Mouse (Mus musculus) hindbrain, embryonic 16.5 days (tissue): ENCODE data around the gene Tm4sf1. TPM values are rescaled to one million over a fixed set of nuclear protein-coding genes. Genes with fewer than 3 reads are reported as not detected.

ENCODE experiments used
- ATAC-seq: fragments of 200-750 bp; cut with Nextera tagmentation; 2 replicates; pipeline ENCODE4 v1.8.0; 2017; ENCODE audit warnings: moderate TSS enrichment, moderate library complexity
- H3K27ac ChIP-seq: fragments of 300-500 bp; sonication (generic); 2 replicates; pipeline ENCODE4 v1.5.1; 2014; ENCODE audit warnings: low read depth, mild to moderate bottlenecking, control low read depth, low read length, moderate library complexity
- H3K27me3 ChIP-seq: fragments of 300-500 bp; sonication (generic); replicated peaks from 2 replicates; pipeline ENCODE4 v1.6.1; 2014; ENCODE audit warnings: low read length; ENCODE audit not compliant: control insufficient read depth, insufficient read depth
- H3K36me3 ChIP-seq: fragments of 300-500 bp; sonication (generic); 2 replicates; pipeline ENCODE4 v1.6.1; 2014; ENCODE audit warnings: mild to moderate bottlenecking, low read length, moderate library complexity, mixed read lengths; ENCODE audit not compliant: control insufficient read depth, insufficient read depth
- H3K4me1 ChIP-seq: fragments of 300-500 bp; sonication (generic); 2 replicates; pipeline ENCODE4 v1.6.1; 2014; ENCODE audit warnings: low read depth, low read length; ENCODE audit not compliant: control insufficient read depth, insufficient read depth
- H3K4me2 ChIP-seq: fragments of 300-500 bp; sonication (generic); 2 replicates; pipeline ENCODE4 v1.6.1; 2014; ENCODE audit warnings: mild to moderate bottlenecking, low read length, control low read depth, moderate library complexity
- H3K4me3 ChIP-seq: fragments of 300-500 bp; sonication (generic); 2 replicates; pipeline ENCODE4 v1.5.1; 2014; ENCODE audit warnings: mild to moderate bottlenecking, low read length, control low read depth, moderate library complexity
- H3K9ac ChIP-seq: fragments of 300-500 bp; sonication (generic); 2 replicates; pipeline ENCODE4 v1.6.1; 2014; ENCODE audit warnings: low read depth, mild to moderate bottlenecking, control low read depth, low read length, moderate library complexity
- H3K9me3 ChIP-seq: fragments of 300-500 bp; sonication (generic); 2 replicates; pipeline ENCODE4 v1.6.1; 2014; ENCODE audit warnings: mild to moderate bottlenecking, low read length, moderate library complexity; ENCODE audit not compliant: control insufficient read depth
- WGBS: fragments of 180-500 bp; shearing (Covaris S2); extraction: QIAGEN DNeasy Blood & Tissue Kit; methylation state at CpG from one replicate; pipeline ENCODE4 v1.1.7; 2014; 5-methylcytosine and 5-hydroxymethylcytosine counted together
- polyA plus RNA-seq: library from polyadenylated mRNA; unstranded; fragments of >200 nt; fragmentation: Nextera tagmentation; extraction: Ambion mirVana; gene quantifications from 2 replicates; pipeline ENCODE4 v1.2.1, GENCODE M21; 2015

The Tm4sf1 gene
- polyA plus RNA-seq = 29.2 and 37.6 TPM in 2 replicates

DNA sequence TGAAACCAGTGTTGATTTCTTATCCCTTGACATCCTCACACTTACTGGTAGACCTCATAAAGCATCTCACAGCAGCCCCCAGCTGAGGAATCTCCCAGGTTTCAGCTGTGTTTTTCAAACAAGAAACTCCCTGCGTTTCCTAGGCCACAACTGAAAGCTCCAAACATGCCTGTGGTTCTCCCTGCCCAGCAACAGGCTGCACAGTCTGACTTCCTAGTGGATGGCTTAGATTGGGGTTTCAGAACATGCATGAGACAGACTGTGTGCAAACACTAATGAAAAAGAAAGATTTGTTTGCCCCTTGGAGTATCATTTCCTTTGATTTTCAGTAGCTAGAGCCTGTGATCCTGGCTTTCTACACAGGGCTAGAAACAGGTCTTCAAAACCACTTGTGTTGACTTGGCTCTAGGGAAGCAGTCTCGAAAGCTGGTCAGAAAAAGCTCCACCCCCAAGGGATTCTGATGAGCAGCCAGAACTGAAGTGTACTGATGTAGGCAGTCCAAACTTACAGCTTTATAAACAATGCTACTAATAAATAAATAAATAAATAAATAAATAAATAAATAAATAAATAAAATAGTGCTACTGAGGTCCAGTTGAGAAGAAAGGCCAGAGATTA, at the start of gene Tm4sf1:
Gene Tm4sf1 (minus strand): TSS at position 68 of the 619 bp plus-strand sequence.
- Histone ChIP-seq H3K9ac (no peak within 1 kb of the TSS), H3K4me3 (no peak within 1 kb of the TSS), H3K36me3 (no peaks in the 10 kb centered on the region), H3K4me1 (no peaks in the 10 kb centered on the region), H3K9me3 (no peaks in the 10 kb centered on the region), H3K27me3 (no peaks in the 10 kb centered on the region), H3K27ac (no peak within 1 kb of the TSS), H3K4me2 (no peak within 1 kb of the TSS)
- peak; percentile 60; the same call in 1 of the 2 replicates for ATAC-seq
- WGBS = 48% methylated on average over 2 of the region's 2 CpGs

DNA sequence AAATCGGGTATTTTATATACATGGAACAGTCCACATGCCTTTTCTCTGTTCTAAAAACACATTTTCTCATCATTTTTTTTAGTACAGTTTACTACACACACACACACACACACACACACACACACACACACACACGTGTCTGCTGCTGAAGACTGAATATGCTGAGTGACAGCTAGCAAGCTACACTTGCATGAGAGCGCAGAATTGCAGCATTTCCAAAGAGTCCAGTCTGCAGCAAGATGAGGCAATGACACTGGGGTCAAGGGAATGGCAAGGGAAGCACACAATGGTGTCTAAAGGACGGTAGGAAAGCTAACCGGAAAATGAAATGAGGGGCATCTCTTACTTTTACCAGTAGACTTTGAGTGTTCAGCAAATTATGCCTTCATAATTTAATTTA, 43.0 kb upstream of the Tm4sf1 start:
- Histone ChIP-seq H3K9ac (no peak overlapping the region), H3K27me3 (no peaks in the 10 kb centered on the region), H3K27ac (no peak overlapping the region), H3K4me1 (no peaks in the 10 kb centered on the region), H3K4me3 (no peak overlapping the region), H3K4me2 (no peak overlapping the region), H3K36me3 (no peaks in the 10 kb centered on the region), H3K9me3 (no peaks in the 10 kb centered on the region)
- ATAC-seq = no peak
- WGBS = 69% methylated on average over 5 of the region's 5 CpGs

DNA sequence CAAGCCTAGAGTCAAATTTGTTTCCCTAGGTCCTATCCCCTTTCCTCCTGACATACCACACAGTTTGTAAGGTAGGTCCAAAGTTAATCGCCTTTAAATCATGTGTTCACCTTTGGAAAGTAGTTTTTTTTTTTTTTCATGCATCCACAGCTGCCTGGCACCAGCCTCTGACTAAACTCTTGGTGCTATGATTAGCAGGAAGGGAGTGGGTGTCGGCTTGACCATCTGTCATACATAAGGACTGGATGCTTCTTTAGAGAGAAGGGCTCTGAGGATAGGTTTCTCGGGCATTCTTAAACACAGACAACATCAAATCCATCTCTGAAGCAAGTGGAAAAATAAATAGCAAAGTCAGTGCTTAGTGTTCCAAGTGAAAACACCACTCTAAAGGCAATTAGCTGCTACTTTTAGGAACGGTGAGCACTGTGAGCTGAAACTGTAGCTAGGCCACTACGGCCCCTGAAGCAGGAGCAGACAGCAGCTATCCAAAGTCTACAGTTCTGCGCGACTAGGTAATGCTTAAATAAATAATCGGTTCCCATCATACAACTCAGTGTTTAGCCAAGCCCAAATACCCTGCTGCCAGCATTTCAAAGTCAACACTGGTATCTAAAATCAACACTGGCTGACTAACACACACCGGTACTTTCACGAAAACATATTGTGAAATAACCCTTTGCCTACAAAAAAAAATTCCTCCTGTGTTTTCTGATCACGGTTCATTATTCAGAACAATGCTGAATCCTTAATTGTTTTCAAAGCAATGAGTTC, 42.2 kb upstream of the Tm4sf1 start:
- ATAC-seq = no peak
- Histone ChIP-seq H3K36me3 (no peaks in the 10 kb centered on the region), H3K27me3 (no peaks in the 10 kb centered on the region), H3K9me3 (no peaks in the 10 kb centered on the region), H3K4me1 (no peaks in the 10 kb centered on the region), H3K4me3 (no peak overlapping the region), H3K27ac (no peak overlapping the region), H3K9ac (no peak overlapping the region), H3K4me2 (no peak overlapping the region)
- WGBS = 69% methylated on average over 11 of the region's 11 CpGs

DNA sequence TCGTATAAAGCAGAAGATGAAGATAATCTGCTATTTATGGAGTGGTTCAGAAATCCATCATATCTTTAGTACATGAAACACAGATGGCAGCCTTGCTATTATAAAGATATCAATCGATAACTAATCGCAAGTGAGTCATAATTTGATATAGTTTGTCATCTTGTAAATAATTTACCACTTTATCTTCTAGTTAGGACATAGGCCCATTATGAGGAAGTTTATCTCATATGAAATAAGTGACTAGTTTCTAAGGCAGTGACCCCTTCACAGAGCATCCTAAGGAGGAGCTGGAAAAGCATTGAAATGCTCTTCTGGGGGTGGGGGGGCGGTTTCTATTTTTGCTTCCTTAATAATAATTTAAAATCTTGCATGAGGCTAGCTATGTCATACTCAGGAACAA, 41.2 kb upstream of the Tm4sf1 start:
- Histone ChIP-seq H3K4me3 (no peak overlapping the region), H3K36me3 (no peaks in the 10 kb centered on the region), H3K27ac (no peak overlapping the region), H3K27me3 (no peaks in the 10 kb centered on the region), H3K4me1 (no peaks in the 10 kb centered on the region), H3K9ac (no peak overlapping the region), H3K4me2 (no peak overlapping the region), H3K9me3 (no peaks in the 10 kb centered on the region)
- WGBS = 87% methylated on average over 4 of the region's 4 CpGs
- no peak for ATAC-seq

DNA sequence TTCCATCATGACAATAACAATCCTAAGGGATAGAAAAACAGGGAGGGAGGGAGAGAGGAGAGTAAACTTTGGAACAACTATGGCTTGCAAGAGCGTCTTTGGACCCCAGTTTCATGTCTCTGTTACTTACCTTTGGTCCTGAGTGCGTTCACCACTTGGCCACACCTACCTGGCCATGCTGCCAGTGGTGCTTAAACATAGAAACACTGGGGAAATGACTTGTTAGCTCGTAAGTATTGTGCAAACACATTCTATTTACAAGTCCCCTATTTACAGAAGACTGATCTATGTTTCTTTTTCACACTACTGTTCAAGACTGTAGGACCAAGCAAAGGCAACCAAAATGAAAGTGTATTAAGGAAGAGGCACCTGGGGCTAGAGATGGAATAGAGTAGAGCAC, 39.5 kb upstream of the Tm4sf1 start:
- no peaks in the 10 kb centered on the region for H3K27me3 ChIP-seq
- H3K4me1 ChIP-seq = no peaks in the 10 kb centered on the region
- H3K9ac ChIP-seq = no peak overlapping the region
- H3K4me2 ChIP-seq = no peak overlapping the region
- no peak for ATAC-seq
- H3K36me3 ChIP-seq = no peaks in the 10 kb centered on the region
- H3K4me3 ChIP-seq = no peak overlapping the region
- H3K27ac ChIP-seq = no peak overlapping the region
- WGBS = 83% methylated on average over 3 of the region's 3 CpGs
- no peaks in the 10 kb centered on the region for H3K9me3 ChIP-seq

DNA sequence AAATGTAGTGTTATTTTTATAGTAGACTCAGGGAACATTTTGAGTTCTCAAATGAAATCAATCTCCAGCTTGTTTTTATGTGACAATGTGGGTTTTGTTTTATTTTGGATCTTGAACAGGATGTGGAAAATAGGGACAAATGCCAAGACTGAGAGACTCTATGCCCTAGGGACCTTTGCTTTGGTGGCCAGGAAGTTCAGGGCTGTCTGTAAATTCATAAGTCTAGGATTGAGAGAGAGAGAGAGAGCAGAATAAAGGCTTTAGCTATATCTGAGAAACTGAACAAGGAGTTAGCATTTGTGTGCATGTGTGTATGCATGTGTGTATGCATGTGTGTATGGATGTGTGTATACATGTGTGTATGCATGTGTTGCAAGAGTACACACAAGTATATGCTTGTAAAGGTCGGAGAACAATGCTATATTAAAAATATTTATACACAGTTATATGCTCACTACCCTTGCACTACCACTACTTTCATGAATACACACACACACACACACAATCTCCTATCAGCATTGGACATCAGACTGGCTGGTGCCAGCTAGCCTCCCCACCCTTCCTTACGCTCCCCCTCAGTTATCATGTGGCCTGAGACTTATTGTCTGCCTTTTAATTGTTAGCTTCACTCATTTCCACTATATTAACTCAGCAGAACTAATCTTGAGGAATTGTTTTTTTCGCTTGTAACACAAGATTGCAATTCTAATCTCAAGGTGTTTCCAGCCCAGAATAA, 33.5 kb upstream of the Tm4sf1 start:
- no peaks in the 10 kb centered on the region for H3K9me3 ChIP-seq
- H3K4me1 ChIP-seq = no peaks in the 10 kb centered on the region
- no peak overlapping the region for H3K4me2 ChIP-seq
- H3K27me3 ChIP-seq = no peaks in the 10 kb centered on the region
- ATAC-seq = no peak
- no peak overlapping the region for H3K9ac ChIP-seq
- no peak overlapping the region for H3K4me3 ChIP-seq
- H3K27ac ChIP-seq = no peak overlapping the region
- 82% methylated on average over 3 of the region's 3 CpGs for WGBS
- no peaks in the 10 kb centered on the region for H3K36me3 ChIP-seq

DNA sequence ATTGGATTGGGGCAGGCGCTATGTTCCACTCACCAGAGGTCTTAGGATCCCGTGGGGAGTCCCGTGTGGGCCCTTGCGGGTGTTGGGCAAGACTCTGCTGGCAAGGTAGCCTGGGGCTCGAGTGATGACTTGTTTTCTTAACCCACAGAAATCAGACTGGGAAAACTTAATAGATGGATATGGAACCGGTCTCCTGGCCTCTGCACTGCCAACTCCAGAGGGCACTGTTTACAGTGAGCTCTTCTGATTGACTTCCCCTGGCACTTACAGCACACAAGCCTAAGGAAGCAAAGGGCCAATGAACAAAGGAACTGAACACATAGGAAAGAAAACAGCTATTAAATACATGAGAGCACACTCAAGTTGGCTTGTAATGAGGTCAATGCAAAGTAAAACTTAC, 26.2 kb upstream of the Tm4sf1 start:
- no peak overlapping the region for H3K4me3 ChIP-seq
- no peaks in the 10 kb centered on the region for H3K27me3 ChIP-seq
- no peak overlapping the region for H3K4me2 ChIP-seq
- no peak for ATAC-seq
- no peak overlapping the region for H3K9ac ChIP-seq
- H3K9me3 ChIP-seq = 0 out of 2 replicates have a peak, but pooled peaks cover 2% of the 10 kb centered on the region
- no peaks in the 10 kb centered on the region for H3K36me3 ChIP-seq
- WGBS = 88% methylated on average over 4 of the region's 6 CpGs
- no peaks in the 10 kb centered on the region for H3K4me1 ChIP-seq
- H3K27ac ChIP-seq = no peak overlapping the region

DNA sequence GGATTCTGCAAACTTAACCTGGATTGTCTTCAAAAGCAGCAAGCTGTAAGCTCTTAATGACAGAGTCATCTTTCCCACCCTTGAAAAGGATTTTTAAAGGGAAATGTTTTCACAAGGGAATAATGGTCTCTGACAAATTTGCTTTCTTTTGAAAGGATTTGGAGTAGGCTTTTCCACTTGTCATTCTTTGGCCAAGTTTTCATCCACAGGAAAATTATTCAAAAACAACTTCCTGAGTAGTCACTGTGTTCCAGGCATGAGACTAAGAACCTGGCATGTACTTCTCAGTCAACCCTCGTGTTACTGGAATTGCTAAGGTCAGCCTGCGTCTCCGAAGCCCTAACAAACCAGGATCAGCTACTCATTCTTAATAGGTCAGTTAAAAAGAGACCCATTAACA, 5.3 kb upstream of the Tm4sf1 start:
- no peak overlapping the region for H3K9ac ChIP-seq
- no peak for ATAC-seq
- no peaks in the 10 kb centered on the region for H3K4me1 ChIP-seq
- H3K9me3 ChIP-seq = no peaks in the 10 kb centered on the region
- H3K36me3 ChIP-seq = no peaks in the 10 kb centered on the region
- 82% methylated on average over 3 of the region's 3 CpGs for WGBS
- H3K4me2 ChIP-seq = no peak overlapping the region
- H3K27ac ChIP-seq = no peak overlapping the region
- no peak overlapping the region for H3K4me3 ChIP-seq
- no peaks in the 10 kb centered on the region for H3K27me3 ChIP-seq

DNA sequence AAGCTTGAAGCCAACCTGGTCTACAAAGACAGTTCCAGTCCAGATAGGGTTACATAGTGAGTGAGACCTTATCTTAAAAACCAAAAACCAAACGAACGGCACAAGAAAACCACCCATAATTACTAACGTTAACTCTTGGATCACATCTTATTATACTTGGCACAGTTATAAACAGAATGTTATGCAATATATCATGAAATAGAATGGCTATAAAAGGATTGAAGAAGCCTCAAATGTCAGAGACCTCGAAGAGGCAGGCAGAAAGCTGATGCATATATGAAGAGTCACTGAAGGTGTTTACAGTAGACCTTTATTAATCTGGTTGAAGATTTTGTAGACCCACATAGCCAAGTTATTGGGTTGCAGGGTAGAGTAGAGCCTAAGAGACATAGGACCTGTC, 3.8 kb upstream of the Tm4sf1 start:
- H3K4me3 ChIP-seq = no peak overlapping the region
- ATAC-seq = no peak
- no peaks in the 10 kb centered on the region for H3K4me1 ChIP-seq
- H3K27ac ChIP-seq = no peak overlapping the region
- no peak overlapping the region for H3K9ac ChIP-seq
- no peaks in the 10 kb centered on the region for H3K36me3 ChIP-seq
- no peak overlapping the region for H3K4me2 ChIP-seq
- no peaks in the 10 kb centered on the region for H3K27me3 ChIP-seq
- H3K9me3 ChIP-seq = no peaks in the 10 kb centered on the region
- 92% methylated on average over 4 of the region's 4 CpGs for WGBS
